Mouse (Mus musculus) heart, adult 18-20 months (tissue): ENCODE data around the gene Speg. TPM values are rescaled to one million over a fixed set of nuclear protein-coding genes. Genes with fewer than 3 reads are reported as not detected.

ENCODE experiments used
- DNase-seq, 2 experiments: peaks; one replicate each; pipeline ENCODE4 v3.0.0; 2021 to 2022; ENCODE audit warnings: mixed read lengths in 1 of 2
- total RNA-seq, 2 experiments: library from RNA; stranded (reverse); gene quantifications; 2 replicates each; pipeline ENCODE4 v1.2.3; 2021

The Speg gene
- total RNA-seq, 2 experiments from 2014 or later = 115 TPM

- DNase-seq = no peak
Observed at GRCm38 (mm10) chr1:75393846-75394245, 18.7 kb downstream of the Speg start.

- peak; percentile 84 to 92 for DNase-seq
Observed at GRCm38 (mm10) chr1:75398761-75399402, 23.8 kb downstream of the Speg start.

GRCm38 (mm10) chr1:75399755-75400492 is 24.8 kb downstream of the Speg start:
- peak; percentile 77 to 87 for DNase-seq

GRCm38 (mm10) chr1:75400493-75401115 is 25.5 kb downstream of the Speg start:
- DNase-seq = no peak

- no peak for DNase-seq
Observed at GRCm38 (mm10) chr1:75405547-75405946, 30.4 kb downstream of the Speg start.

GRCm38 (mm10) chr1:75406173-75406572 is 31.1 kb downstream of the Speg start:
- DNase-seq = no peak

GRCm38 (mm10) chr1:75407056-75407455 is 32.0 kb downstream of the Speg start:
- DNase-seq = peak in 1 of 2 experiments; percentile 31

GRCm38 (mm10) chr1:75408210-75408609 is 33.1 kb downstream of the Speg start:
- DNase-seq = no peak

- no peak for DNase-seq
Observed at GRCm38 (mm10) chr1:75409950-75410349, 34.9 kb downstream of the Speg start.

- DNase-seq = no peak
Observed at GRCm38 (mm10) chr1:75412196-75412595, 37.1 kb downstream of the Speg start.

GRCm38 (mm10) chr1:75413749-75414148 is 38.7 kb downstream of the Speg start:
- peak; percentile 51 to 63 for DNase-seq

GRCm38 (mm10) chr1:75421794-75422193 is 46.7 kb downstream of the Speg start:
- DNase-seq = no peak

GRCm38 (mm10) chr1:75422216-75422822 is 47.2 kb downstream of the Speg start:
- no peak for DNase-seq

- no peak for DNase-seq
Observed at GRCm38 (mm10) chr1:75422823-75423471, 47.9 kb downstream of the Speg start.

GRCm38 (mm10) chr1:75423780-75424390 is 48.8 kb downstream of the Speg start:
- no peak for DNase-seq

- DNase-seq = peak in 1 of 2 experiments; percentile 65
Observed at GRCm38 (mm10) chr1:75425796-75426471, 50.8 kb downstream of the Speg start.

GRCm38 (mm10) chr1:75435475-75436328 is 60.6 kb downstream of the Speg start, which contains the start of gene Gmppa:
Gene Gmppa, plus strand, starts transcription at chr1:75435930.
- DNase-seq = peak; percentile 90 to 94

GRCm38 (mm10) chr1:75438782-75439181 is 63.7 kb downstream of the Speg start:
- DNase-seq = no peak

- no peak for DNase-seq
Observed at GRCm38 (mm10) chr1:75440661-75441060, 65.6 kb downstream of the Speg start.

GRCm38 (mm10) chr1:75441471-75441996 is 66.4 kb downstream of the Speg start:
- no peak for DNase-seq
